Mouse (Mus musculus): ENCODE data around the gene Nfkbib. TPM values are rescaled to one million over a fixed set of nuclear protein-coding genes. Genes with fewer than 3 reads are reported as not detected.

Gene Nfkbib
- 42.2 and 43.7 TPM in 2 replicates for polyA plus RNA-seq (2015; fragmentation: Nextera tagmentation; extraction: Ambion mirVana)

GRCm38 (mm10) chr7:28767462-28767965, at the start of gene Nfkbib:
Nfkbib (minus strand) TSS chr7:28767512.
- WGBS: 63% methylated on average over 7 of the region's 7 CpGs
- H3K27ac ChIP-seq: peak within 1 kb of the TSS; percentile 31; the same call in 1 of the 2 replicates

GRCm38 (mm10) chr7:28816920-28817319, 49.6 kb upstream of the Nfkbib start:
- H3K36me3 ChIP-seq (ENCODE audit: insufficient read depth, low read length): peaks cover 86% of the 10 kb centered on the region
- H3K4me3 ChIP-seq (replicated peaks; ENCODE audit: low read depth, low read length): no peak overlapping the region
- H3K9ac ChIP-seq (ENCODE audit: low read depth, low read length): no peak overlapping the region
- H3K27me3 ChIP-seq (ENCODE audit: insufficient read depth, low read length): no peaks in the 10 kb centered on the region
- no peak overlapping the region for H3K4me2 ChIP-seq (ENCODE audit: low read length)
- ATAC-seq (replicated peaks; ENCODE audit: low FRiP score, low read depth) (no peak), DNase-seq (ENCODE audit: low spot score) (no peak)
- WGBS: 90% methylated on average over 10 of the region's 10 CpGs
- no peak for TF ChIP-seq CTCF (IDR thresholded peaks at IDR 0.05; ENCODE audit: low read depth)
- H3K4me1 ChIP-seq (replicated peaks; ENCODE audit: insufficient read depth, low read length): peaks cover 7% of the 10 kb centered on the region
- H3K27ac ChIP-seq: no peak overlapping the region
- H3K9me3 ChIP-seq (replicated peaks; ENCODE audit: low read length): no peaks in the 10 kb centered on the region

More at GRCm38 (mm10) chr7:28767462-28767965, at the start of gene Nfkbib:
- no peak for TF ChIP-seq CTCF (IDR thresholded peaks at IDR 0.05; ENCODE audit: low read depth)
- Histone ChIP-seq H3K4me2 (ENCODE audit: low read length) (peak within 1 kb of the TSS; percentile 70), H3K27me3 (ENCODE audit: insufficient read depth, low read length) (no peaks in the 10 kb centered on the region), H3K9ac (ENCODE audit: low read depth, low read length) (peak within 1 kb of the TSS; percentile 72), H3K4me1 (replicated peaks; ENCODE audit: insufficient read depth, low read length) (peaks cover 13% of the 10 kb centered on the region; the same call in 1 of the 2 replicates), H3K9me3 (replicated peaks; ENCODE audit: low read length) (no peaks in the 10 kb centered on the region), H3K4me3 (replicated peaks; ENCODE audit: low read depth, low read length) (peak within 1 kb of the TSS; percentile 75), H3K36me3 (ENCODE audit: insufficient read depth, low read length) (no peaks in the 10 kb centered on the region)
- DNase-seq (ENCODE audit: low spot score): no peak
- ATAC-seq (replicated peaks; ENCODE audit: low FRiP score, low read depth): no peak

GRCm38 (mm10) chr7:28816201-28816600, 48.9 kb upstream of the Nfkbib start:
- peaks cover 79% of the 10 kb centered on the region for H3K36me3 ChIP-seq (ENCODE audit: insufficient read depth, low read length)
- H3K9me3 ChIP-seq (replicated peaks; ENCODE audit: low read length): no peaks in the 10 kb centered on the region
- peaks cover 7% of the 10 kb centered on the region for H3K4me1 ChIP-seq (replicated peaks; ENCODE audit: insufficient read depth, low read length)
- no peaks in the 10 kb centered on the region for H3K27me3 ChIP-seq (ENCODE audit: insufficient read depth, low read length)
- H3K4me2 ChIP-seq (ENCODE audit: low read length): 0 out of 2 replicates have a peak overlapping the region, but pooled peaks have one; percentile 4
- no peak overlapping the region for H3K4me3 ChIP-seq (replicated peaks; ENCODE audit: low read depth, low read length)
- no peak overlapping the region; the same call in 1 of the 2 replicates for H3K27ac ChIP-seq
- TF ChIP-seq CTCF (IDR thresholded peaks at IDR 0.05; ENCODE audit: low read depth): no peak
- no peak overlapping the region; the same call in 1 of the 2 replicates for H3K9ac ChIP-seq (ENCODE audit: low read depth, low read length)
- no peak for DNase-seq (ENCODE audit: low spot score)
- 73% methylated on average over 9 of the region's 9 CpGs for WGBS
- ATAC-seq (replicated peaks; ENCODE audit: low FRiP score, low read depth): no peak

- Histone ChIP-seq H3K9ac (ENCODE audit: low read depth, low read length) (no peak overlapping the region), H3K9me3 (replicated peaks; ENCODE audit: low read length) (no peaks in the 10 kb centered on the region), H3K27me3 (ENCODE audit: insufficient read depth, low read length) (no peaks in the 10 kb centered on the region), H3K4me1 (replicated peaks; ENCODE audit: insufficient read depth, low read length) (peaks cover 7% of the 10 kb centered on the region), H3K4me3 (replicated peaks; ENCODE audit: low read depth, low read length) (no peak overlapping the region), H3K36me3 (ENCODE audit: insufficient read depth, low read length) (peaks cover 69% of the 10 kb centered on the region), H3K4me2 (ENCODE audit: low read length) (no peak overlapping the region), H3K27ac (no peak overlapping the region)
- no peak for TF ChIP-seq CTCF (IDR thresholded peaks at IDR 0.05; ENCODE audit: low read depth)
- DNase-seq (ENCODE audit: low spot score) (no peak), ATAC-seq (replicated peaks; ENCODE audit: low FRiP score, low read depth) (no peak)
- 91% methylated on average over 9 of the region's 9 CpGs for WGBS
These were observed 47.9 kb upstream of the Nfkbib start for GRCm38 (mm10) chr7:28815230-28815629.

GRCm38 (mm10) chr7:28814306-28815034, 47.2 kb upstream of the Nfkbib start:
- DNase-seq (ENCODE audit: low spot score) (no peak), ATAC-seq (replicated peaks; ENCODE audit: low FRiP score, low read depth) (no peak)
- Histone ChIP-seq H3K36me3 (ENCODE audit: insufficient read depth, low read length) (peaks cover 62% of the 10 kb centered on the region), H3K9me3 (replicated peaks; ENCODE audit: low read length) (no peaks in the 10 kb centered on the region), H3K4me1 (replicated peaks; ENCODE audit: insufficient read depth, low read length) (peaks cover 7% of the 10 kb centered on the region), H3K4me3 (replicated peaks; ENCODE audit: low read depth, low read length) (no peak overlapping the region), H3K4me2 (ENCODE audit: low read length) (no peak overlapping the region), H3K27ac (no peak overlapping the region), H3K9ac (ENCODE audit: low read depth, low read length) (no peak overlapping the region), H3K27me3 (ENCODE audit: insufficient read depth, low read length) (no peaks in the 10 kb centered on the region)
- WGBS: 87% methylated on average over 5 of the region's 5 CpGs
- TF ChIP-seq CTCF (IDR thresholded peaks at IDR 0.05; ENCODE audit: low read depth): no peak

- peak; percentile 53; the same call in 1 of the 2 replicates for TF ChIP-seq CTCF (IDR thresholded peaks at IDR 0.05; ENCODE audit: low read depth)
- Histone ChIP-seq H3K4me3 (replicated peaks; ENCODE audit: low read depth, low read length) (peak overlapping the region; percentile 83; the same call in 1 of the 2 replicates), H3K36me3 (ENCODE audit: insufficient read depth, low read length) (peaks cover 49% of the 10 kb centered on the region), H3K9ac (ENCODE audit: low read depth, low read length) (0 out of 2 replicates have a peak overlapping the region, but pooled peaks have one; percentile 9), H3K4me2 (ENCODE audit: low read length) (peak overlapping the region; percentile 75), H3K9me3 (replicated peaks; ENCODE audit: low read length) (no peaks in the 10 kb centered on the region), H3K4me1 (replicated peaks; ENCODE audit: insufficient read depth, low read length) (peaks cover 9% of the 10 kb centered on the region), H3K27me3 (ENCODE audit: insufficient read depth, low read length) (no peaks in the 10 kb centered on the region), H3K27ac (peak overlapping the region; percentile 3; the same call in 1 of the 2 replicates)
- DNase-seq (ENCODE audit: low spot score) (no peak), ATAC-seq (replicated peaks; ENCODE audit: low FRiP score, low read depth) (no peak)
- WGBS: 64% methylated on average over 5 of the region's 5 CpGs
These were observed 45.6 kb upstream of the Nfkbib start for GRCm38 (mm10) chr7:28812949-28813348.
